Mouse (Mus musculus) forebrain, embryonic 16.5 days (tissue): ENCODE data around the gene Tspan5. TPM values are rescaled to one million over a fixed set of nuclear protein-coding genes. Genes with fewer than 3 reads are reported as not detected.

Source experiments
- ATAC-seq: fragments of 200-750 bp; cut with Nextera tagmentation; 2 replicates; pipeline ENCODE4 v1.8.0; 2017; ENCODE audit warnings: mild to moderate bottlenecking, moderate library complexity
- H3K27ac ChIP-seq: fragments of 300-500 bp; sonication (generic); 2 replicates; pipeline ENCODE4 v1.5.1; 2014; ENCODE audit warnings: low read length, control low read depth
- H3K27me3 ChIP-seq: fragments of 300-500 bp; sonication (generic); replicated peaks from 2 replicates; pipeline ENCODE4 v1.6.1; 2014; ENCODE audit warnings: low read length; ENCODE audit not compliant: control insufficient read depth, insufficient read depth
- H3K36me3 ChIP-seq: fragments of 300-500 bp; sonication (generic); 2 replicates; pipeline ENCODE4 v1.6.1; 2014; ENCODE audit not compliant: control insufficient read depth, insufficient read depth
- H3K4me1 ChIP-seq: fragments of 300-500 bp; sonication (generic); replicated peaks from 2 replicates; pipeline ENCODE4 v1.6.1; 2014; ENCODE audit warnings: low read length; ENCODE audit not compliant: control insufficient read depth, insufficient read depth
- H3K4me2 ChIP-seq: fragments of 300-500 bp; sonication (generic); 2 replicates; pipeline ENCODE4 v1.6.1; 2014; ENCODE audit warnings: mild to moderate bottlenecking, low read length, control low read depth
- H3K4me3 ChIP-seq: fragments of 300-500 bp; sonication (generic); replicated peaks from 2 replicates; pipeline ENCODE4 v1.5.1; 2014; ENCODE audit warnings: mild to moderate bottlenecking, low read length, control low read depth
- H3K9ac ChIP-seq: fragments of 300-500 bp; sonication (generic); replicated peaks from 2 replicates; pipeline ENCODE4 v1.6.1; 2014; ENCODE audit warnings: low read depth, low read length, control low read depth
- H3K9me3 ChIP-seq: fragments of 300-500 bp; sonication (generic); 2 replicates; pipeline ENCODE4 v1.6.1; 2016; ENCODE audit warnings: low read length; ENCODE audit not compliant: control insufficient read depth
- WGBS: fragments of 180-500 bp; shearing (Covaris S2); extraction: QIAGEN DNeasy Blood & Tissue Kit; methylation state at CpG from one replicate; pipeline ENCODE4 v1.1.7; 2014; 5-methylcytosine and 5-hydroxymethylcytosine counted together
- polyA plus RNA-seq: library from polyadenylated mRNA; unstranded; fragments of >200 nt; fragmentation: Nextera tagmentation; extraction: Ambion mirVana; gene quantifications from 2 replicates; pipeline ENCODE4 v1.2.1, GENCODE M21; 2015

Gene Tspan5
- polyA plus RNA-seq, result 98.7 and 113 TPM in 2 replicates

GRCm38 (mm10) chr3:138741649-138742565 lies at the start of gene Tspan5:
Gene Tspan5 (plus strand): TSS chr3:138742195.
- peak; percentile 91 for ATAC-seq
- Histone ChIP-seq H3K9ac (peak within 1 kb of the TSS; percentile 94), H3K4me1 (peaks cover 25% of the 10 kb centered on the region), H3K36me3 (no peaks in the 10 kb centered on the region), H3K4me2 (peak within 1 kb of the TSS; percentile 78), H3K27me3 (no peaks in the 10 kb centered on the region), H3K9me3 (no peaks in the 10 kb centered on the region), H3K27ac (peak within 1 kb of the TSS; percentile 96), H3K4me3 (peak within 1 kb of the TSS; percentile 97)
- under 1% methylated on average over 84 of the region's 100 CpGs for WGBS

- H3K9me3 ChIP-seq, result no peaks in the 10 kb centered on the region
- no peak for ATAC-seq
- H3K27ac ChIP-seq, result no peak overlapping the region
- no peak overlapping the region for H3K4me3 ChIP-seq
- 16% methylated on average over 1 of the region's 1 CpGs for WGBS
- H3K4me2 ChIP-seq, result no peak overlapping the region
- H3K27me3 ChIP-seq, result no peaks in the 10 kb centered on the region
- H3K4me1 ChIP-seq, result no peaks in the 10 kb centered on the region
- H3K36me3 ChIP-seq, result no peaks in the 10 kb centered on the region
- no peak overlapping the region for H3K9ac ChIP-seq
Measured at GRCm38 (mm10) chr3:138692302-138692701, 49.7 kb upstream of the Tspan5 start.

- H3K9ac ChIP-seq, result no peak overlapping the region
- no peaks in the 10 kb centered on the region for H3K9me3 ChIP-seq
- H3K27me3 ChIP-seq, result no peaks in the 10 kb centered on the region
- H3K27ac ChIP-seq, result no peak overlapping the region
- 90% methylated on average over 12 of the region's 12 CpGs for WGBS
- no peak overlapping the region for H3K4me2 ChIP-seq
- ATAC-seq, result no peak
- H3K36me3 ChIP-seq, result no peaks in the 10 kb centered on the region
- no peaks in the 10 kb centered on the region for H3K4me1 ChIP-seq
- no peak overlapping the region for H3K4me3 ChIP-seq
Measured at GRCm38 (mm10) chr3:138703399-138703798, 38.6 kb upstream of the Tspan5 start.

- no peaks in the 10 kb centered on the region for H3K27me3 ChIP-seq
- H3K4me3 ChIP-seq, result no peak overlapping the region
- no peak overlapping the region for H3K27ac ChIP-seq
- H3K9ac ChIP-seq, result no peak overlapping the region
- WGBS, result 86% methylated on average over 9 of the region's 9 CpGs
- H3K36me3 ChIP-seq, result no peaks in the 10 kb centered on the region
- no peak for ATAC-seq
- no peak overlapping the region for H3K4me2 ChIP-seq
- H3K4me1 ChIP-seq, result no peaks in the 10 kb centered on the region
- no peaks in the 10 kb centered on the region for H3K9me3 ChIP-seq
Measured at GRCm38 (mm10) chr3:138704469-138704868, 37.5 kb upstream of the Tspan5 start.

GRCm38 (mm10) chr3:138705875-138706274 lies 36.1 kb upstream of the Tspan5 start:
- ATAC-seq, result no peak
- Histone ChIP-seq H3K27ac (no peak overlapping the region), H3K27me3 (no peaks in the 10 kb centered on the region), H3K36me3 (no peaks in the 10 kb centered on the region), H3K9ac (no peak overlapping the region), H3K9me3 (no peaks in the 10 kb centered on the region), H3K4me2 (no peak overlapping the region), H3K4me3 (no peak overlapping the region), H3K4me1 (no peaks in the 10 kb centered on the region)
- 52% methylated on average over 14 of the region's 14 CpGs for WGBS

DNA sequence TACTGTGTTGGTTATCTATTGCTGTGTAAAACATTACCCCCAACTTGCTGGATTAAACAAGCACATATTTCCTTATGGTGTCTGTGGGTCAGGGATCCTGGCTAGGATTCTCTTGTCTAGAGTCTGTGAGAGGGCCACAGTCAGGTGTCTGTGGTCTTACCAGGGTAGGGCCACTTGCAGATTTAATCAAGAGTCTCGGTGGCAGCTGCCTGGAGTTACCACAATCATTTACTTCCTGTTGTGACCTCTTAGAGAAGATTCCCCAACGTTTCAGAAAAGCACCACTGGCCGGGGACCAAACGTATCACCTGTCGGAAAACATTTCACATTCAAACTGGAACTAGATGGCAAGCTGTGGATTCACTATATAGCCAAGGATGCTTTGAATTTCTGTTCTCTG lies 32.8 kb upstream of the Tspan5 start:
- H3K27me3 ChIP-seq, result no peaks in the 10 kb centered on the region
- no peak overlapping the region for H3K4me3 ChIP-seq
- H3K9ac ChIP-seq, result no peak overlapping the region
- whole genome bisulfite sequencing, result 80% methylated on average over 5 of the region's 5 CpGs
- ATAC-seq, result no peak
- no peaks in the 10 kb centered on the region for H3K9me3 ChIP-seq
- H3K4me1 ChIP-seq, result 0 out of 2 replicates have a peak, but pooled peaks cover 3% of the 10 kb centered on the region
- H3K36me3 ChIP-seq, result no peaks in the 10 kb centered on the region
- no peak overlapping the region for H3K4me2 ChIP-seq
- H3K27ac ChIP-seq, result no peak overlapping the region

GRCm38 (mm10) chr3:138711971-138712370 lies 30.0 kb upstream of the Tspan5 start:
- H3K4me1 ChIP-seq, result 0 out of 2 replicates have a peak, but pooled peaks cover 3% of the 10 kb centered on the region
- no peaks in the 10 kb centered on the region for H3K36me3 ChIP-seq
- H3K4me3 ChIP-seq, result no peak overlapping the region
- ATAC-seq, result no peak
- 95% methylated on average over 4 of the region's 4 CpGs for WGBS
- no peak overlapping the region for H3K9ac ChIP-seq
- no peaks in the 10 kb centered on the region for H3K27me3 ChIP-seq
- no peak overlapping the region for H3K27ac ChIP-seq
- H3K4me2 ChIP-seq, result no peak overlapping the region
- no peaks in the 10 kb centered on the region for H3K9me3 ChIP-seq

DNA sequence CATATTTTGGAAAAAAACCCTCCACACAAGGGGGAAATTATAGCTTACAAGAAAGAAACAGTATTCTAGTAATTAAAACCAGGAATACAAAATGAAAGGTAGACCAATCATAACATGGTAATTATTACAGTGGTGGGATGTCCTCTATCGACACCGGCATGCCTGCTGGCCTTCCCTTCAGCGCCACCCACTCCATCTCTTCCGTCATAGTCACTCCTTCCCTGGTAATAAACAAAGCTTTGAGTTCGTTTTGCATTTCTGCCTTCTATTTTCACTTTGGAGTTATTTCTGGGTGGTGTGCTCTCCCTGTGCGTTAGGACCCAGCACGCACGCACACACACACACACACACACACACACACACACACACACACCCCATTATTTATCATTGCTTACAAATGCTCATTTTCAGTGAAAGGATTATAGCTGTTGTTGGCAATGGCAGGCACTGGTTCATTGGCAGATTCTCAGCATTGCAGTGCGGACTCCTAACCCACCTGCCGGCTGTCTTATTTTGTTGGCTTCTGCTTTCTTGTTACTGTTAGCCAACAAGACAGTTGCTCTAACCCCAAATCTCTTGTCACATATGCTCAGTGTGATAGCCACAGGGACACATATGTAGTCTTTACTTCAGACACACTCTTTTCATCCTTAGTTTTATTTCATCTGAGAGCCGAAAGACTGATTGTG lies 29.4 kb upstream of the Tspan5 start:
- Histone ChIP-seq H3K27ac (peak overlapping the region; percentile 28; the same call in 1 of the 2 replicates), H3K9ac (no peak overlapping the region), H3K9me3 (no peaks in the 10 kb centered on the region), H3K36me3 (no peaks in the 10 kb centered on the region), H3K4me3 (no peak overlapping the region), H3K4me1 (0 out of 2 replicates have a peak, but pooled peaks cover 3% of the 10 kb centered on the region), H3K27me3 (no peaks in the 10 kb centered on the region), H3K4me2 (no peak overlapping the region)
- 57% methylated on average over 11 of the region's 11 CpGs for WGBS
- peak; percentile 50 for ATAC-seq

GRCm38 (mm10) chr3:138713141-138713540 lies 28.9 kb upstream of the Tspan5 start:
- Histone ChIP-seq H3K4me2 (no peak overlapping the region), H3K27ac (no peak overlapping the region), H3K9me3 (no peaks in the 10 kb centered on the region), H3K27me3 (no peaks in the 10 kb centered on the region), H3K36me3 (no peaks in the 10 kb centered on the region), H3K4me3 (no peak overlapping the region), H3K4me1 (0 out of 2 replicates have a peak, but pooled peaks cover 3% of the 10 kb centered on the region), H3K9ac (no peak overlapping the region)
- WGBS, result 43% methylated on average over 6 of the region's 6 CpGs
- peak; percentile 21; the same call in 1 of the 2 replicates for ATAC-seq
